1 mouse cellular context compared by ENCODE assay signal in genomic region chr16:32120454-32120853, GRCm38 (mm10).
TF ChIP-seq lines count a peak whose summit lies in the region.

No protein-coding gene starts in this region.

TF ChIP-seq in ES-E14, 5 proteins besides CTCF, POLR2A, EP300 and RAD21:
- TF ChIP-seq ZNF384 (IDR thresholded peaks at IDR 0.05; ENCODE audit: low read depth, low read length) (no peak), CHD2 (IDR thresholded peaks at IDR 0.05; ENCODE audit: low read depth, low read length) (no peak), MAFK (IDR thresholded peaks at IDR 0.05; ENCODE audit: insufficient read depth, low read depth, low read length) (peak; percentile 59; the same call in 1 of the 2 replicates), HCFC1 (IDR thresholded peaks at IDR 0.05; ENCODE audit: borderline replicate concordance, insufficient read depth, low read length) (no peak), ZC3H11A (IDR thresholded peaks at IDR 0.05; ENCODE audit: borderline replicate concordance, low read depth, low read length) (no peak)
